Mouse (Mus musculus) liver, adult (tissue): ENCODE data around the gene Fam133b.

Source experiments
- GATA4 ChIP-seq: IDR thresholded peaks from 2 replicates; pipeline ENCODE4 v1.6.1; 2014; ENCODE audit warnings: mild to moderate bottlenecking, low read length; ENCODE audit not compliant: insufficient replicate concordance

The Fam133b gene

DNA sequence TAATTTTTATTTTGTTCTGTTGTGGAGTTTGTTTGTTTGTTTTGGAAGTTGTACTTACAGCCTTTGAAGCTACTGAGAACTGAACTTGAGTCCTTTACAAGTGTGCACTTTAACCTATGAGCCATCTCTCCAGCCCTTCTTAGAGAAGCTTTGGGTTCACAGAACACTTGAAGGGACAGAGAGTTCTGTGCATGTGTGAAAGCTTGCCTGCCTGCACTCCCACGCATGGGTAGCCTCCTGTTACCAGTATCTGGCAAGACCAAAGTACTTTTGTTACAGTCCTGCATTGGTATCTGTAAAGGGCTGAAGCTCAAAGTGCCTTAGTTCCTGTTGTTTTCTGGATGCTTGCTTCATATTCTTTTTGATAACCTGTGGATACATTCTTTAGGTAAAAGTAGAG lies 2.6 kb downstream of the Fam133b start:
- no peak for TF ChIP-seq GATA4

DNA sequence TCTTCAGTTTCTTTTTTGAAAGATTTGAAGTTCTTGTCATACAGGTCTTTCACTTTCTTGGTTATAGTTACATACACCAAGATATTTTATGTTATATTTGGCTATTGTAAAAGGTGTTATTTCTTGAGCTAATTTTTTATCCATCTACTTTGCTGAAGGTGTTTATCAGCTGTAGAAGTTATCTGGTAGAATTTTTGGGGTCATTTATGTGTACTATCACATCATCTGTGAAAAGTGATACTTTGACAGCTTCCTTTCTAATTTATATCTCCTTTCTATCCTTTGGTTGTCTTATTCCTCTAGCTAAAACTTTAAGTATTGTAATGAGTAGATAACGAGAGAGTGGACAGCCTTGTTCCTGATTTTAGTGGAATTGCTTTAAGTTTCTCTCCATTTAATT lies 7.8 kb downstream of the Fam133b start:
- no peak for TF ChIP-seq GATA4

DNA sequence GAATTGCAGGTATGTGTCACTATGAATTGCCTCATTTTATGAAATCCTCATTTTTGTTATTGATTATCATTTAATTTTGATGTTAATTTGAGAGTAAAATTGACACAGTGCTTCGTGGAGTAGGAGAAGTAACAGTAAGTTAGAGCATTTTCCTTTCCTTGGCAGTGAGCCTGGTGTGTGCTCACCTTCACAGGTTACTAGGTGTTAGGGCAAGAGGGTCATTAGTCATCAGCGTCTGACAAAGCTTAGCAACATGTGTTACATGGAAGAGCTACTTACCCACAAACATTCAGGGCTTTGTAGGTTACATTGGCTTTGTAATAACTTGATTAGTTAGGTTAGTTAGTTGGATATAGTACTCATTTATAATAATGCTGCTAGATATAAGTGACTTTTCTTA lies 10.6 kb downstream of the Fam133b start:
- TF ChIP-seq GATA4, result no peak

DNA sequence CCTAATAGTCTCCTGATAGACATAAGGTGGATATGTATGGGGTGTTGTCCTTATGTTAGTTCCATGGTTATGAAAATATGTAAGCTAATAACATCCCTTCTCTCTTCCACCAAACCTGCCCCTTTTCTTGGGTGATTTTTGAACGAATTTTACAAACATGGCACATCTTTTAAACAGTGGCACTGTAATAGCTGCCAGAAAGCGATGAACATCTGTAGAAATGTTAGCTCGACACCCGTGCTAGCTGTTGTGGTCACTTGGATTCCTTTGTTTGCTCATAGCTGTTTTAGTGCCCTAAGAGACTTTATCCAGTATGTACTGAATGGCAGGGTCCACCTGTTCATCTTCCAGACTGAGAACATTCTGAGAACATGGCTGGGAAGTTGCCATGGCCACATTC lies 27.6 kb downstream of the Fam133b start, which contains the start of gene 1700109H08Rik:
Gene 1700109H08Rik, plus strand, starts transcription at position 301 of the 400 bp plus-strand sequence.
- no peak for TF ChIP-seq GATA4

DNA sequence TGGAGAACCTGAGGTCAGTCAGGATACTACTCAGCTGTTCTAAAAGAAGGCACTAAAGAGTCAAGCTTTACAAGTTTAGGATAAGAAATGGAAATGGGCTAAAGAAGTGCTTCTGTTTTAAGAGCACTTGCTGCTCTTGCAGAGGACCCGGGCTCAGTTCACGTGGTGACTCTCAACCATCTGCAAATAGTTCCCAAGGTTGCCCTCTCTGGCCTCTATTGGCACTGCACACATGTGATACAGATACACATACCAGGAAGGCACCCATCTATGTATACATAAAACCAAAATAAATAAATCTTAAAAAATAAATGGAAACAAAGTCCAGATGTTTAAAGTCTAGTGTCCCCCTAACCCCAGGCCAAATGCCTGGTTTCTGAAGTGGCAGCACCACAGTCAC lies 31.2 kb downstream of the Fam133b start:
- TF ChIP-seq GATA4, result no peak

DNA sequence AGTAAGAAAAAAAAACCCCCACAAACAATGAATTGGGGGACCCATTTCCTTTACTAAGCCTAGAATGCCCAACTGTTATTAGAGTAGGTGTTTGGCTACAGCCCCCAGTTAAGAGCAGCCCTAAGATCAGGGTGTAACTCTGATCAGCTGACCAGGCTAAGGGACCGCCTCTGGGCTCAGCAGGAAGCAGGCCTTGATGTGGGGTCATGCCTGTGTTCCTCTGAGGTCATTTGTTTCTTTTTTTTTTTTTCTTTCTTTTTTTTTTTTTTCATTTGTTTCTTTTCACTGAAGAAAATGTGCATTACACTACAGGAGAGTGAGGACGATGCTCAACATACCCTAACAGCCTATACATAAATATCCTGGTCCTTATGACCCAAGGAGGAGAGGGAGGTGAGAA lies 34.3 kb downstream of the Fam133b start:
- TF ChIP-seq GATA4, result no peak

DNA sequence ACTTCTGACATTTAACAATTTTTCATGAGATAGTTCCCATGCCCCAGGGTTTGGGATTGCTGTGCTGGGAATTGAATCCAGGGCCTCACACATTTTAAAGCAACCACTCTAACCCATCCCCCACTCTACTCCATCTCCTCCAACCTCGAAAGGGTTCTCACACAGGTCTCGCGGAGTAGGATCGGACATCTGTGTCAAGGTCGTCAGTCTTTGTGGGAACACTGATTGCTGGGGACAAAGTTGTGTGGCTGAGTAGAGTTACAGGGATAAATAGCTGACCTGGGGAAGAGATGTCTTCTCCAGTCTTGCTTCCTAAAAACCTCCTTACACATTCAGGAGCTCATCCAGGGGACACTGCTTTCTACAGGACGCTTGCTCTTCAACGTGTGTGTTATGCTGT lies 35.4 kb downstream of the Fam133b start:
- TF ChIP-seq GATA4, result no peak

DNA sequence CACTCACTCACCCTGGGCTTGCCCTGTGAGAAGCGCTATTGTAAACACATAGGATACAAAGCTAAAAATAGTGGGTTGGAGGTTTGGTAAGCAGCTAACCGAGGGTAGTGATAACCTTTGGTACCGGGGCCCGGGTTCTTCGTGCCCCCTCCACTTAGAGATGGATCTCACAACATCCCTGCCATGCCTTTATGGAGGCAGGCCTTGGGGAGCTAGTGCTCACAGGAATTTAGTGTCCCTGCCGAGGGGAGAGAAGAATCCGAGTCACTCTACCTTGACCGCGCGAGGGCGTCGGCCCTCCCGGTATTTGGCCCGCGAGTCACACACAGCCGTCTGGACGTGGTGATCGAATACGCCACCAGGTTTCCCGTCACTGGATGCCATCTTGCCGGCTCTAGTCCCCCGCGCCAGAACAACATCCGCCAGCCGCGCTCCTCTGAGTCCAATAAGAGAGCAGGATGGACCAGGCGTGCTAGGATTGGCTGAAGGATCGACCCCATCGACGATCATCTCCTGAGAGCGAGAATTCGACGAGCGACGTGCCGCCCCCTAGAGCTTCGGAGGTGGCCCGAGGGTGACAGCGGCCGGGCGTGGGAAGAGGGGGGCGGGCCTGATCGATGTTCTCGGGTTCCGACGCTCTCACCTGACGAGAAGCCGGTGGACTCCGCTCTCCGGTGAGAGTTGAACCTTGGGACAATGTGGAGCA lies 52.2 kb downstream of the Fam133b start, which contains the start of gene Pex1:
Gene Pex1, plus strand, starts transcription at position 374 of the 706 bp plus-strand sequence.
- peak; percentile 18; the same call in 1 of the 2 replicates for TF ChIP-seq GATA4

DNA sequence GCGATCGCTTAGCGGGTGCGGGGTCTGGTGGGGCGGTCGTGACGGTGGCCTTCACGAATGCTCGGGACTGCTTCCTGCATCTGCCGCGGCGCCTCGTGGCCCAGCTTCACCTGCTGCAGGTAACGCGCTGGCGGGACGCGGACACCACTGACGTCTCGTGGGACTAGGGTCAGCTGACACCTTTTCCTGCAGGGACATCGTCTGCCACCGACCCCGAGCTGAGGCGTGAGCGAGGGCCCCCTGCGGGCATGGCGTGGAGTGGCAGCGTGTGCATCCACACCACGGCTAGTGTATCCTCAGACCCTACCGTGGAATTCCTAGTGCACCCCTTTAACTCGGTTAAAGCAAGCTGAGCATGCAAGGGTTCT lies 52.8 kb downstream of the Fam133b start, which contains the start of gene Rbm48:
Gene Rbm48, minus strand, starts transcription at position 187 of the 368 bp plus-strand sequence.
- TF ChIP-seq GATA4, result no peak

DNA sequence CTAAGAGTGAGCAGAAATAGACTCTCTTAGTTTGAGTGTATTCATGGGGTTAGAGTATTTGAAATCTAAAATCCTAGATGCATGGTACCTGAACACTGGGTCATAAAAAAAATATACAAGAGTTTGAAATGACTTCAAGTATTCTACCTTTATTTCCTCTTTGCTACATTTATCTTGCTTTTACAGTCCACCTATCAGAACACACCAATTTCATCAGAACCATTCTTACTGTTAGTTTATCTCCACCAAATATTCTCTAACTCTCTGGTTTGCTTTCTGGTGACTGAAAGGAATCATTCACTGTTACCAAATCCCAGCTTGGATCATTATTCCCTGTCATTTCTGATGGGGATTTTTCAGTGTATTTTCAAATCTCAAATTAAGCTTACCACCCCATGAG lies 53.5 kb downstream of the Fam133b start:
- no peak for TF ChIP-seq GATA4

DNA sequence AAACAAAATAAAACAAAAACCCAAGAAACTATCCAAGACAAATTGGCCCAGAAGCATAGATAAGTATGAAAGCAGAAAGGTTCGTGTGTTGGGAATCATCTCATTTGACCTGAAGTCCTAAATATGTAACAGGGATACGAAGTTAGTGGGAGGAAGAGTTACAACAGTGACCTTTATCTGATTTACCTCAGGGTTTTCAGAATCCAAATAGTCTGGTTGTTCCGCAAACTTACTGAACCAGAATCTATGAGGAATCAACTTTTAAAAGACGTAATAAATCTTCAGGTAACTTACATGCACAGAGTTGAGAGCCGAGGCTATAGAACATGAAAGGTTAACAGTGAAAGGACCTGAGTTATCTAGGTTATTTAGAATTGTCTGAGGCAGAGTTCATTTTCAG lies 55.1 kb downstream of the Fam133b start:
- no peak for TF ChIP-seq GATA4

DNA sequence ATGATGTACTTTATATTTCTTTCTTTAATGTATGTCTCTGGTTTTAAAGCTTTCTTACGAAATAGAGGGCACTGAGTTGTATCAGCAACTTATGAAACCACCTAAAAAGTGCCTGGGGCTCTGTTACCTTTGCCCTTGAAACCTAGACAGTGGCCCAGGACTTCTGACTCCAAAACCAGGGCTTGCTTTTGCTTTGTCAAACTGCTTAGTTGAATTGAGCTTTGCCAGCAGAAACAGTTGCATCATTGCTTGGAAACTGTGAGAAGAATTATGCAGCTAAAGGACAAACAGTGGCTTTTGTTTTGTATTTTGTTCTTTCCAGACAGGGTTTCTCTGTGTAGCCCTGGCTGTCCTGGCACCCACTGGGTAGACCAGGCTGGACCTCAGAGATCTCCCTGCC lies 56.7 kb downstream of the Fam133b start:
- no peak for TF ChIP-seq GATA4

DNA sequence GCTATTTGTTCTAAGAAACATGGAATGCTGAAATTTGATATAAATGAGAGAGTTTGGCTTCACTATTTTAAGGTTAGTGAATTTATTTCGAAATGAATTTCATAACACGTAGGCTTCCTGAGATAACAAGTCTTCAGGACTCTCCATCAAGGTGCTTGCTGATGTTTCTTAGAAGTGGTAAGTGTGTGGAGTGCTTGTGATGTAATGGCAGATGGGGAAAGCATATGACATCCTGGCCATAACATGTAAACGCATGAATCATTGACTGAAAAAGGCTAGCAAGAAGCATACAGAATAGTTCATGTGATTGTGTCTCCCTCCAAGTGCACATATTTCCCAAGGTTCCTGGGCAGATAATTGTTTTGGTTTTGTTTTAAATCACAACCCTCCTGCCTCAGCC lies 57.2 kb downstream of the Fam133b start:
- TF ChIP-seq GATA4, result no peak

DNA sequence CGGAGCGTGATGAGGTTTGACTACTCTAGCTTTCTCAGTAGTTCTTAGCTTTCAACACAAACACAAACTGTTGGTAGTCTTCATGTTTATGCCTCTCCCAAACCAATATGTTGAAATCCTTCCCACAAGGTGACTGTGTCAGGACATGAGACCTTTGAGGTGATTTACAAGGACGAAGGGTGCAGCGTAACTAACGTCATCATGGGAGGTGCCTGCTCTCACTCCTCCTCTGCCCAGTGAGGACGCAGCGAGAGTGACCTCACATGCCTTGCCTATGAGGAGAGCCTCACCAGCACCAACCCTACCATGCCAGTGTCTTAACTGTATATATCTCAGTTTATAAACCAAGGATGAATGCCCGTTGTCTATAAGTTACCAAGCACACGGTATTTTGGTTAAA lies 63.5 kb downstream of the Fam133b start:
- TF ChIP-seq GATA4, result no peak

DNA sequence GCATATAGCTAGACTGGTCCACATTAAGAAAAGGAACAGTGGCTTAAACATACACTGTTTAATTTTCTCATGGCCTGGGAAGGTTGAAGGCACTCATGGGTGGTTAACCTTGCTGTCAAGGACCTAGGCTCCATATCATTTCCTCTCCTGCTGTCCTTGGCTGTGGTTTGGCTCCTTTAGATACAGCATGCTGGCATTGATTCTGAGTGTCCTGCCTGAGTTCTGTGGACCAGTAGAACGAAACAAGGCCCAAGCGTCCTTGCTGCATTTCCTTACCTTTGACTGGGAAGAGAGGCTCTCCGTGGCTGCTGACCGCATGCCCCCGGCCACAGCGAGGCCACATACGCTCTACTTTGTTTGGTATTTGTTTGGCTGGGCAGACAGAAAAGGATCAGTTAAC lies 65.6 kb downstream of the Fam133b start:
- no peak for TF ChIP-seq GATA4
